Mouse (Mus musculus): ENCODE measurements around the gene Rnf13. TPM values are rescaled to one million over a fixed set of nuclear protein-coding genes. Genes with fewer than 3 reads are reported as not detected.

Gene Rnf13
- polyA plus RNA-seq (2015; fragmentation: Nextera tagmentation; extraction: Ambion mirVana): 82.0 and 86.1 TPM in 2 replicates

- no peaks in the 10 kb centered on the region for H3K9me3 ChIP-seq
- peaks cover 23% of the 10 kb centered on the region for H3K4me1 ChIP-seq
- peak within 1 kb of the TSS; percentile 72 for H3K9ac ChIP-seq (replicated peaks)
- H3K4me3 ChIP-seq: peak within 1 kb of the TSS; percentile 77
- peak within 1 kb of the TSS; percentile 94 for H3K27ac ChIP-seq (replicated peaks)
- peak within 1 kb of the TSS; percentile 52 for H3K4me2 ChIP-seq (replicated peaks)
- ATAC-seq (replicated peaks): peak; percentile 100
- H3K36me3 ChIP-seq: no peaks in the 10 kb centered on the region
- WGBS: under 1% methylated on average over 59 of the region's 59 CpGs
- no peaks in the 10 kb centered on the region for H3K27me3 ChIP-seq
These were observed at the start of gene Rnf13 for GRCm38 (mm10) chr3:57735511-57736370. TSS of gene Rnf13 (plus strand) at chr3:57736062.

- H3K36me3 ChIP-seq: no peaks in the 10 kb centered on the region
- H3K27ac ChIP-seq (replicated peaks): no peak overlapping the region
- WGBS: 90% methylated on average over 4 of the region's 4 CpGs
- H3K9me3 ChIP-seq: no peaks in the 10 kb centered on the region
- H3K4me1 ChIP-seq: no peaks in the 10 kb centered on the region
- H3K4me3 ChIP-seq: no peak overlapping the region
- H3K9ac ChIP-seq (replicated peaks): no peak overlapping the region
- H3K4me2 ChIP-seq (replicated peaks): no peak overlapping the region
- H3K27me3 ChIP-seq: no peaks in the 10 kb centered on the region
- no peak for ATAC-seq (replicated peaks)
These were observed 44.1 kb upstream of the Rnf13 start for GRCm38 (mm10) chr3:57691772-57692171.

- H3K36me3 ChIP-seq: no peaks in the 10 kb centered on the region
- H3K9ac ChIP-seq (replicated peaks): no peak within 1 kb of the TSS
- H3K4me1 ChIP-seq: no peaks in the 10 kb centered on the region
- WGBS: 66% methylated on average over 2 of the region's 2 CpGs
- H3K27ac ChIP-seq (replicated peaks): no peak within 1 kb of the TSS
- H3K9me3 ChIP-seq: no peaks in the 10 kb centered on the region
- no peak within 1 kb of the TSS for H3K4me3 ChIP-seq
- no peaks in the 10 kb centered on the region for H3K27me3 ChIP-seq
- no peak within 1 kb of the TSS for H3K4me2 ChIP-seq (replicated peaks)
- ATAC-seq (replicated peaks): no peak
These were observed 43.1 kb upstream of the Rnf13 start, which contains the start of gene Ankub1 for GRCm38 (mm10) chr3:57692719-57693118. TSS of gene Ankub1 (minus strand) at chr3:57692799.

- H3K4me1 ChIP-seq: no peaks in the 10 kb centered on the region
- H3K36me3 ChIP-seq: no peaks in the 10 kb centered on the region
- no peak for ATAC-seq (replicated peaks)
- 90% methylated on average over 4 of the region's 4 CpGs for WGBS
- no peaks in the 10 kb centered on the region for H3K9me3 ChIP-seq
- H3K27me3 ChIP-seq: no peaks in the 10 kb centered on the region
- H3K4me2 ChIP-seq (replicated peaks): no peak overlapping the region
- no peak overlapping the region for H3K4me3 ChIP-seq
- H3K27ac ChIP-seq (replicated peaks): no peak overlapping the region
- H3K9ac ChIP-seq (replicated peaks): no peak overlapping the region
These were observed 39.6 kb upstream of the Rnf13 start for GRCm38 (mm10) chr3:57696249-57696648.

GRCm38 (mm10) chr3:57696779-57697178, 39.1 kb upstream of the Rnf13 start:
- Histone ChIP-seq H3K9me3 (no peaks in the 10 kb centered on the region), H3K36me3 (no peaks in the 10 kb centered on the region), H3K4me2 (replicated peaks) (no peak overlapping the region), H3K9ac (replicated peaks) (no peak overlapping the region), H3K27me3 (no peaks in the 10 kb centered on the region), H3K4me3 (no peak overlapping the region), H3K27ac (replicated peaks) (no peak overlapping the region), H3K4me1 (no peaks in the 10 kb centered on the region)
- WGBS: 94% methylated on average over 9 of the region's 9 CpGs
- no peak for ATAC-seq (replicated peaks)

GRCm38 (mm10) chr3:57714151-57714550, 21.7 kb upstream of the Rnf13 start:
- ATAC-seq (replicated peaks): no peak
- no peaks in the 10 kb centered on the region for H3K27me3 ChIP-seq
- no peak overlapping the region for H3K27ac ChIP-seq (replicated peaks)
- no peak overlapping the region for H3K4me2 ChIP-seq (replicated peaks)
- WGBS: 93% methylated on average over 6 of the region's 6 CpGs
- H3K9ac ChIP-seq (replicated peaks): no peak overlapping the region
- no peaks in the 10 kb centered on the region for H3K9me3 ChIP-seq
- no peak overlapping the region for H3K4me3 ChIP-seq
- no peaks in the 10 kb centered on the region for H3K4me1 ChIP-seq
- no peaks in the 10 kb centered on the region for H3K36me3 ChIP-seq

- Histone ChIP-seq H3K9me3 (no peaks in the 10 kb centered on the region), H3K4me3 (no peak overlapping the region), H3K4me1 (peaks cover 14% of the 10 kb centered on the region), H3K27me3 (no peaks in the 10 kb centered on the region), H3K9ac (replicated peaks) (no peak overlapping the region), H3K27ac (replicated peaks) (no peak overlapping the region), H3K36me3 (no peaks in the 10 kb centered on the region), H3K4me2 (replicated peaks) (no peak overlapping the region)
- no peak for ATAC-seq (replicated peaks)
- 82% methylated on average over 5 of the region's 5 CpGs for whole genome bisulfite sequencing
These were observed 3.5 kb upstream of the Rnf13 start for GRCm38 (mm10) chr3:57732206-57732915.

GRCm38 (mm10) chr3:57736419-57737095, 695 bp downstream of the Rnf13 start:
- no peak for ATAC-seq (replicated peaks)
- H3K27me3 ChIP-seq: no peaks in the 10 kb centered on the region
- peak overlapping the region; percentile 52 for H3K4me2 ChIP-seq (replicated peaks)
- no peaks in the 10 kb centered on the region for H3K9me3 ChIP-seq
- no peaks in the 10 kb centered on the region for H3K36me3 ChIP-seq
- H3K9ac ChIP-seq (replicated peaks): peak overlapping the region; percentile 72
- H3K4me1 ChIP-seq: peaks cover 23% of the 10 kb centered on the region
- H3K27ac ChIP-seq (replicated peaks): peak overlapping the region; percentile 94
- H3K4me3 ChIP-seq: peak overlapping the region; percentile 77
- 1% methylated on average over 13 of the region's 13 CpGs for WGBS

- Histone ChIP-seq H3K27me3 (no peaks in the 10 kb centered on the region), H3K27ac (replicated peaks) (no peak overlapping the region), H3K36me3 (no peaks in the 10 kb centered on the region), H3K9ac (replicated peaks) (no peak overlapping the region), H3K4me3 (no peak overlapping the region), H3K4me2 (replicated peaks) (no peak overlapping the region), H3K4me1 (peaks cover 23% of the 10 kb centered on the region), H3K9me3 (no peaks in the 10 kb centered on the region)
- WGBS: 100% methylated on average over 1 of the region's 1 CpGs
- ATAC-seq (replicated peaks): no peak
These were observed 4.0 kb downstream of the Rnf13 start for GRCm38 (mm10) chr3:57739830-57740229.

- WGBS: 92% methylated on average over 3 of the region's 3 CpGs
- no peaks in the 10 kb centered on the region for H3K27me3 ChIP-seq
- no peak for ATAC-seq (replicated peaks)
- no peak overlapping the region for H3K4me3 ChIP-seq
- no peak overlapping the region for H3K27ac ChIP-seq (replicated peaks)
- H3K9me3 ChIP-seq: no peaks in the 10 kb centered on the region
- no peaks in the 10 kb centered on the region for H3K4me1 ChIP-seq
- no peaks in the 10 kb centered on the region for H3K36me3 ChIP-seq
- no peak overlapping the region for H3K4me2 ChIP-seq (replicated peaks)
- no peak overlapping the region for H3K9ac ChIP-seq (replicated peaks)
These were observed 12.9 kb downstream of the Rnf13 start for GRCm38 (mm10) chr3:57748576-57749267.

- Histone ChIP-seq H3K27me3 (no peaks in the 10 kb centered on the region), H3K4me1 (no peaks in the 10 kb centered on the region), H3K9me3 (no peaks in the 10 kb centered on the region), H3K36me3 (no peaks in the 10 kb centered on the region), H3K4me3 (no peak overlapping the region), H3K27ac (replicated peaks) (no peak overlapping the region), H3K9ac (replicated peaks) (no peak overlapping the region), H3K4me2 (replicated peaks) (no peak overlapping the region)
- 97% methylated on average over 2 of the region's 2 CpGs for WGBS
- no peak for ATAC-seq (replicated peaks)
These were observed 41.1 kb downstream of the Rnf13 start for GRCm38 (mm10) chr3:57776915-57777314.

All from forebrain, embryonic 15.5 days (tissue).